Mouse (Mus musculus) CH12.LX (cell line): ENCODE results near the gene Whrn. TPM values are rescaled to one million over a fixed set of nuclear protein-coding genes. Genes with fewer than 3 reads are reported as not detected.

Experiments
- DNase-seq: peaks from one replicate; pipeline ENCODE4 v3.0.0-alpha.2; 2013; ENCODE audit errors: extremely low read depth
- H3K27ac ChIP-seq: 2 replicates; pipeline ENCODE4 v1.5.1; 2012; ENCODE audit warnings: low read depth, mild to moderate bottlenecking, control low read depth, moderate library complexity; ENCODE audit not compliant: insufficient read depth
- H3K27me3 ChIP-seq: replicated peaks from 2 replicates; pipeline ENCODE3; 2012; ENCODE audit warnings: inconsistent platforms
- H3K36me3 ChIP-seq, 2 experiments: replicated peaks in 1 of 2; 2 replicates each; pipeline versions ENCODE3 to v1.6.1; 2012; ENCODE audit warnings: inconsistent platforms in 1 of 2, low read length in 1 of 2, mild to moderate bottlenecking in 1 of 2, mixed read lengths in 1 of 2, moderate library complexity in 1 of 2; ENCODE audit not compliant: control insufficient read depth in 1 of 2, insufficient read depth in 1 of 2
- H3K4me1 ChIP-seq, 2 experiments: 2 replicates each; pipeline ENCODE4 v1.6.1; 2012; ENCODE audit warnings: inconsistent platforms in 1 of 2, moderate library complexity in 1 of 2; ENCODE audit not compliant: insufficient read depth in 2 of 2, control insufficient read depth in 1 of 2
- H3K4me2 ChIP-seq: 2 replicates; pipeline ENCODE4 v1.6.1; 2012; ENCODE audit warnings: low read depth, mild to moderate bottlenecking, control low read depth; ENCODE audit not compliant: poor library complexity, insufficient read depth, severe bottlenecking
- H3K4me3 ChIP-seq, 3 experiments: fragments of 150-350 bp in 1 of 3; sonication (generic) in 1 of 3; replicated peaks in 1 of 3; 2 replicates each; pipeline versions ENCODE3 to v1.5.1; 2011 to 2012; ENCODE audit warnings: low read depth in 2 of 3, low read length in 2 of 3, mild to moderate bottlenecking in 2 of 3, moderate library complexity in 2 of 3, control low read depth in 1 of 3, improper control_type of control experiment in 1 of 3, inconsistent platforms in 1 of 3, mixed read lengths in 1 of 3; ENCODE audit not compliant: poor library complexity in 1 of 3
- H3K79me2 ChIP-seq: replicated peaks from 2 replicates; pipeline ENCODE4 v1.6.1; 2012; ENCODE audit warnings: mild to moderate bottlenecking, moderate library complexity; ENCODE audit not compliant: control insufficient read depth, poor library complexity, insufficient read depth, severe bottlenecking; ENCODE audit errors: extremely low read depth
- H3K9ac ChIP-seq: 2 replicates; pipeline ENCODE4 v1.6.1; 2012; ENCODE audit warnings: low read depth, mild to moderate bottlenecking, control low read depth, moderate library complexity; ENCODE audit not compliant: insufficient read depth
- H3K9me3 ChIP-seq: replicated peaks from 2 replicates; pipeline ENCODE3; 2012; ENCODE audit warnings: low read length, inconsistent platforms, mixed read lengths
- BHLHE40 ChIP-seq: IDR thresholded peaks from 2 replicates; pipeline ENCODE4 v1.6.1; 2011; ENCODE audit warnings: mild to moderate bottlenecking, low read depth, low read length, improper control_type of control experiment
- CHD2 ChIP-seq: IDR thresholded peaks from 2 replicates; pipeline ENCODE4 v1.6.1; 2011; ENCODE audit warnings: low read length, improper control_type of control experiment
- CTCF ChIP-seq, 2 experiments: IDR thresholded peaks in 1 of 2; conservative IDR thresholded peaks in 1 of 2; 2 replicates each; pipeline ENCODE4 v1.5.1; 2011 to 2012; ENCODE audit warnings: low read depth in 2 of 2, low read length in 2 of 2, improper control_type of control experiment in 1 of 2, inconsistent platforms in 1 of 2, mild to moderate bottlenecking in 1 of 2, moderate library complexity in 1 of 2
- ELF1 ChIP-seq: IDR thresholded peaks from 2 replicates; pipeline ENCODE4 v1.6.1; 2014; ENCODE audit warnings: low read depth, mild to moderate bottlenecking, inconsistent platforms, low read length, improper control_type of control experiment
- EP300 ChIP-seq: IDR thresholded peaks from 2 replicates; pipeline ENCODE4 v1.6.1; 2011; ENCODE audit warnings: low read length, improper control_type of control experiment
- IRF4 ChIP-seq: IDR thresholded peaks from 2 replicates; pipeline ENCODE4 v1.6.1; 2014; ENCODE audit warnings: low read depth, mild to moderate bottlenecking, inconsistent platforms, low read length, improper control_type of control experiment
- MAFK ChIP-seq: IDR thresholded peaks from 2 replicates; pipeline ENCODE4 v1.6.1; 2011; ENCODE audit warnings: low read length, improper control_type of control experiment; ENCODE audit not compliant: insufficient replicate concordance
- MAX ChIP-seq: IDR thresholded peaks from 2 replicates; pipeline ENCODE4 v1.6.1; 2011; ENCODE audit warnings: low read length, improper control_type of control experiment
- MEF2A ChIP-seq: IDR thresholded peaks from 2 replicates; pipeline ENCODE4 v1.6.1; 2014; ENCODE audit warnings: low read depth, mild to moderate bottlenecking, inconsistent platforms, low read length, improper control_type of control experiment, borderline replicate concordance
- MXI1 ChIP-seq: IDR thresholded peaks from 2 replicates; pipeline ENCODE4 v1.6.1; 2011; ENCODE audit warnings: mild to moderate bottlenecking, low read depth, low read length, improper control_type of control experiment
- MYC ChIP-seq: IDR thresholded peaks from 2 replicates; pipeline ENCODE4 v1.6.1; 2011; ENCODE audit warnings: low read depth, mild to moderate bottlenecking, improper control_type of control experiment, low read length
- NELFE ChIP-seq: IDR thresholded peaks from 2 replicates; pipeline ENCODE4 v1.6.1; 2011; ENCODE audit warnings: low read depth, low read length, improper control_type of control experiment
- NRF1 ChIP-seq: IDR thresholded peaks from 2 replicates; pipeline ENCODE4 v1.6.1; 2014; ENCODE audit warnings: low read depth, mild to moderate bottlenecking, inconsistent platforms, low read length, improper control_type of control experiment, moderate library complexity
- PAX5 ChIP-seq: IDR thresholded peaks from 2 replicates; pipeline ENCODE4 v1.6.1; 2012; ENCODE audit warnings: low read length, inconsistent platforms, mixed read lengths
- POLR2AphosphoS2 ChIP-seq: IDR thresholded peaks from 2 replicates; pipeline ENCODE4 v1.6.1; 2011; ENCODE audit warnings: low read depth, low read length, improper control_type of control experiment
- RAD21 ChIP-seq: IDR thresholded peaks from 2 replicates; pipeline ENCODE4 v1.6.1; 2011; ENCODE audit warnings: low read depth, mild to moderate bottlenecking, low read length, improper control_type of control experiment, moderate library complexity
- RCOR1 ChIP-seq: conservative IDR thresholded peaks from 2 replicates; pipeline ENCODE4 v1.6.1; 2012; ENCODE audit warnings: low read depth, mild to moderate bottlenecking, inconsistent platforms, low read length, improper control_type of control experiment
- SIN3A ChIP-seq: IDR thresholded peaks from 2 replicates; pipeline ENCODE4 v1.6.1; 2012; ENCODE audit warnings: low read length, improper control_type of control experiment, inconsistent platforms
- SMC3 ChIP-seq: IDR thresholded peaks from 2 replicates; pipeline ENCODE4 v1.6.1; 2011; ENCODE audit warnings: low read depth, low read length, improper control_type of control experiment
- TBP ChIP-seq: conservative IDR thresholded peaks from 2 replicates; pipeline ENCODE4 v1.6.1; 2011; ENCODE audit warnings: low read depth, low read length, improper control_type of control experiment
- TCF12 ChIP-seq: IDR thresholded peaks from 2 replicates; pipeline ENCODE4 v1.6.1; 2014; ENCODE audit warnings: low read depth, mild to moderate bottlenecking, inconsistent platforms, low read length, improper control_type of control experiment
- UBTF ChIP-seq: IDR thresholded peaks from 2 replicates; pipeline ENCODE4 v1.6.1; 2012; ENCODE audit warnings: low read depth, mild to moderate bottlenecking, inconsistent platforms, low read length, improper control_type of control experiment, moderate library complexity
- USF1 ChIP-seq: IDR thresholded peaks from 2 replicates; pipeline ENCODE4 v1.6.1; 2014; ENCODE audit warnings: low read depth, mild to moderate bottlenecking, inconsistent platforms, low read length, improper control_type of control experiment
- USF2 ChIP-seq: conservative IDR thresholded peaks from 2 replicates; pipeline ENCODE4 v1.6.1; 2011; ENCODE audit warnings: low read depth, low read length, improper control_type of control experiment
- ZC3H11A ChIP-seq: IDR thresholded peaks from 2 replicates; pipeline ENCODE4 v1.6.1; 2012; ENCODE audit warnings: low read depth, mild to moderate bottlenecking, inconsistent platforms, low read length, improper control_type of control experiment
- ZKSCAN1 ChIP-seq: IDR thresholded peaks from 2 replicates; pipeline ENCODE4 v1.6.1; 2012; ENCODE audit warnings: low read depth, inconsistent platforms, low read length, improper control_type of control experiment, borderline replicate concordance
- ZMIZ1 ChIP-seq: IDR thresholded peaks from 2 replicates; pipeline ENCODE4 v1.6.1; 2012; ENCODE audit warnings: low read depth, mild to moderate bottlenecking, inconsistent platforms, low read length, improper control_type of control experiment
- ZNF384 ChIP-seq: IDR thresholded peaks from 2 replicates; pipeline ENCODE4 v1.6.1; 2012; ENCODE audit warnings: low read depth, low read length, improper control_type of control experiment, inconsistent platforms
- dilution Hi-C: fragments of 300-500 bp; cut with MboI; formaldehyde crosslinking; loops from 2 replicates; pipeline ENCODE4 v1.14.3; 2020; ENCODE audit warnings: low sequenced_read_pairs; ENCODE audit not compliant: extremely low pct_unique_long_range_greater_than_20kb, extremely low pct_ligation_motif_present
- in situ Hi-C: fragments of 300-500 bp; cut with MboI; formaldehyde crosslinking; loops from 3 replicates; pipeline ENCODE4 v1.14.3; 2019; ENCODE audit warnings: low sequenced_read_pairs, low pct_ligation_motif_present, low pct_unique_long_range_greater_than_20kb, mixed read lengths
- polyA plus RNA-seq: library from polyadenylated mRNA; unstranded; fragments of >175 nt; gene quantifications from 2 replicates; pipeline ENCODE4 v1.2.1, GENCODE M21; 2012; ENCODE audit warnings: low read depth; ENCODE audit not compliant: insufficient read length
- total RNA-seq, 2 experiments: library from RNA; depleted of rRNA; stranded (reverse); fragments of 300-350 nt in 1 of 2; fragments of >200 nt in 1 of 2; gene quantifications; 2 replicates each; pipeline ENCODE4 v1.2.3; 2012 to 2014

Whrn gene
- total and polyA plus RNA-seq, 3 experiments: 0.99 to 9.4 (median 4.5) TPM

GRCm38 (mm10) chr4:63512921-63513320 is 17.1 kb upstream of the Whrn start:
- H3K4me2 ChIP-seq: no peak overlapping the region
- no peak for DNase-seq
- no peak overlapping the region for H3K4me3 ChIP-seq
- H3K36me3 ChIP-seq: no peaks in the 10 kb centered on the region
- H3K9ac ChIP-seq: no peak overlapping the region
- in situ Hi-C loops: no loop called here
- H3K4me1 ChIP-seq: peaks cover 9 to 23% of the 10 kb centered on the region in 2 experiments
- no peak overlapping the region for H3K27ac ChIP-seq
- no peaks in the 10 kb centered on the region for H3K27me3 ChIP-seq
- dilution Hi-C loops: no loop called here
- H3K9me3 ChIP-seq: peaks cover 3% of the 10 kb centered on the region
- no peaks in the 10 kb centered on the region for H3K79me2 ChIP-seq
- TF ChIP-seq SIN3A (no peak), NRF1 (no peak), BHLHE40 (no peak), NELFE (no peak), USF2 (no peak), PAX5 (no peak), UBTF (no peak), MYC (no peak), EP300 (no peak), USF1 (no peak), TBP (no peak), POLR2AphosphoS2 (no peak), ZC3H11A (no peak), CHD2 (no peak), ZMIZ1 (no peak), MAX (no peak), RAD21 (no peak)

- peaks cover 3 to 7% of the 10 kb centered on the region in 2 experiments; a peak in 2 of 4 replicates for H3K4me1 ChIP-seq
- peaks cover 3% of the 10 kb centered on the region for H3K9me3 ChIP-seq
- no peaks in the 10 kb centered on the region for H3K79me2 ChIP-seq
- H3K27ac ChIP-seq: no peak overlapping the region
- DNase-seq: peak; percentile 83
- H3K9ac ChIP-seq: no peak overlapping the region
- TF ChIP-seq ZNF384 (0 out of 2 replicates have a peak, but pooled peaks have one; percentile 24), SMC3 (peak; percentile 87), CHD2 (no peak), ZMIZ1 (no peak), UBTF (no peak), ZKSCAN1 (no peak), PAX5 (no peak), MEF2A (no peak), RCOR1 (no peak), ZC3H11A (peak; percentile 42), TCF12 (no peak), ELF1 (no peak), MAFK (no peak), IRF4 (peak; percentile 57; the same call in 1 of the 2 replicates), MXI1 (no peak), CTCF (conservative IDR thresholded peaks at IDR 0.05 in 1 of 2, IDR thresholded peaks at IDR 0.05 in 1 of 2; ENCODE audit: low read depth in 2 of 2, low read length in 2 of 2) (peak in 1 of 2 experiments; percentile 82; a peak in 3 of 4 replicates), USF2 (no peak), MYC (no peak), RAD21 (peak; percentile 76)
- no peak overlapping the region for H3K4me3 ChIP-seq
- in situ Hi-C loops: no loop called here
- H3K36me3 ChIP-seq: no peaks in the 10 kb centered on the region
- dilution Hi-C loops: no loop called here
- H3K27me3 ChIP-seq: no peaks in the 10 kb centered on the region
- no peak overlapping the region for H3K4me2 ChIP-seq
Measured at GRCm38 (mm10) chr4:63508232-63508631, 12.4 kb upstream of the Whrn start.
